Mouse (Mus musculus) heart, adult 2 months (tissue): Measurements from ENCODE around the gene Ap1s1.

ENCODE experiments used
- CTCF ChIP-seq: fragments of 200-600 bp; IDR thresholded peaks from 2 replicates; pipeline ENCODE4 v1.8.1; 2022; ENCODE audit warnings: antibody characterized with exemption, mild to moderate bottlenecking, moderate library complexity
- POLR2A ChIP-seq: fragments of 200-500 bp; IDR thresholded peaks from 2 replicates; pipeline ENCODE4 v1.6.1; 2011; ENCODE audit warnings: mild to moderate bottlenecking, low read depth, low read length, control low read depth; ENCODE audit not compliant: insufficient read depth

DNA sequence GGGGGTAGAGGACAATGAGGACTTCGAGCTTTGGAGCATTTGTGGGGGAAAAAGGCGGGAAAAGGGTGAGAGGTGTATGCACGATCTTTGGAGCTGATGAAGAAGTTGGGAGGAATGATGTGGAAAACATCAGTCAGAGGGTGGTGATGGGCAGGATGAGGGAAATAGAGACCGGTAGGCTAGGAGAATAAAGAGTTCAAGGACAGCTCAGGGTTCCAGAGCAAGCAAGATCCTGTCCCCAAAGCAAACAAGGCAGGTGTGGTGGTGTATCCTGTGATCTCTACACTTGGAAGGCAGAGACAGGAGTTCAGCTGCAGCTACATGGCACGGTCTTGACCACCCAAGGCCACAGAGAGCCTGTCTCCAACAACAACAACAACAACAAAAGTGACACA is 386 bp upstream of the Ap1s1 start:
- TF ChIP-seq CTCF: no peak
- no peak for TF ChIP-seq POLR2A
